Mouse (Mus musculus) liver, adult (tissue): ENCODE results near the gene Mum1.
A peak's percentile ranks its signal among the peaks of the same experiment; 100 is the strongest.

ENCODE experiments used
- GATA4 ChIP-seq: IDR thresholded peaks from 2 replicates; pipeline ENCODE4 v1.6.1; 2014; ENCODE audit warnings: mild to moderate bottlenecking, low read length; ENCODE audit not compliant: insufficient replicate concordance

Mum1 gene

DNA sequence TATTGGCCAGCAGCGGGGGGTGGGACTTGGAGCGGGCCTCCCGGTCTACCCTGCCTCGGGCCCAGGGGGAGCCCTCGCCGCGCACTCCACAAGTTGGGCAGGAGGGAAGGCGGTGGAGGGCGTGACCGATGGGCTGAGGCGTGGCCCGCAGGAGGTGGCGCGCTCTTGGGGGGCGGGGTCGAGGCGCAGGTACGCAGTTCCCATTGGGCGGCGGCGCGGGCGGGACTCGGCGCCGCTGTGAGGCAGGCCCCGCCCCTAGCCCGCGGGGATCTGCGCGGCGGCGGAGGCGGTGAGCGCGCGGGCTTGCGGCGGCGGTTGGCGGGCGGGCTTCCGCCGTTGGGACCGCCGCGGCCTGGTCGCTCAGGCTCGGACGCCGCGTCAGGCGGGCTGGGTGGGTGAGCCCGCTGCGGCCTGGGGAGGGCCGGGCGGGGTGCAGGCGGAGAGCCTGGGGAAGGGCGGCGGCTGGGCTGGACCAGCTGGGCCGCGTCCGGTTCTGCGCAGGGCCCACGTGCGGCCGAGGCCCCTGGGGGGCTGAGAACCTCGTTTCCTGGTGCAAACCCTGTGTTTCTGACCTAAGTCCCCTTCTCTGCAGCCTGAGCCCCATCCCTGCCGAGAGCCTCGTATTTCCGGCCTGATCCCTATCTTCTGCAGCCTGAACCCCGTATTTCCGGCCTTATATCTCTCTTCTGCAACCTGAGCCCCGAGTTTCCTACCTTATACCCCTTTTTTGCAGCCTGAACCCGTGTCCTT lies at the start of gene Mum1:
Gene Mum1, plus strand, starts transcription at position 19 of the 750 bp plus-strand sequence.
- TF ChIP-seq GATA4: peak; percentile 33; the same call in 1 of the 2 replicates

DNA sequence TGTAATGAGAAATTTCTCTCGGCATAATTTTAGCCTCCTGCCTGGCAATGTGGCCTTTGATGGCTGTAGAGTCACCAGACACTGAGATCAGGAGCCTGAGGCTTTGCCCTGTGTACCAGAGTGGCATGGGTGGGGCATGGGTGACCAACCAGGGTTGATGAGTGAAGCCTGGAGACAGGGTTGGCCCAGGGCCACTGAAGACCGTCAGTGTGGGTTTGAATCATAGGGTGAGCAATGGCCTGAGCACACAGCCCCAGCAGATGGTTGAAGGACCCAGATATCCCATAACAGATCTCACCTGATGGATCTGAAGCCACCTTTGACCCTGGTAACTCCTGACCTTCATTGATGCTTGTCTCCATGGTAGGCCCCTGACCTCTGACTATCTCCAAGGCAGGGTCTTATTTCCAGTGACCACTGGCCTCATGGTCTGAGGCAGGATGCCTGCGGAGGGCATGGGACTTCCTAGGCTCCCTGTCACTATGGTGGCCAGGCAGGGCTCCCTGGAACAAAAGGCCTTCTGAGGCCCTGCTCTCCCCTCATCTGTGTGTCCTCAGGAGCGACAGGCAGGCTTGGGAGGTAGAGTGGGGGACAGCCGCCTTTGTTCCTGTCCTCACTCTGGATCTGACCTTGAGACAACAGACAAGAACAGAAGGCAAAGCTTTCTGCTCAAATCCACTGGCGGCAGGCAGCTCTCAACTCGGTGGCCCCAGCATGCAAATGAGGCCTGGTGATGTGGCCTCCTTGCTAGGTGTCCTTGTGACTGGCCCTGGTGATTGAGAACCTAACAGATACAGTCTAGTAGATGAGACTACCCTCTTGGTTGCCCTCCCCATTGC lies 48.6 kb upstream of the Mum1 start:
- TF ChIP-seq GATA4: no peak

DNA sequence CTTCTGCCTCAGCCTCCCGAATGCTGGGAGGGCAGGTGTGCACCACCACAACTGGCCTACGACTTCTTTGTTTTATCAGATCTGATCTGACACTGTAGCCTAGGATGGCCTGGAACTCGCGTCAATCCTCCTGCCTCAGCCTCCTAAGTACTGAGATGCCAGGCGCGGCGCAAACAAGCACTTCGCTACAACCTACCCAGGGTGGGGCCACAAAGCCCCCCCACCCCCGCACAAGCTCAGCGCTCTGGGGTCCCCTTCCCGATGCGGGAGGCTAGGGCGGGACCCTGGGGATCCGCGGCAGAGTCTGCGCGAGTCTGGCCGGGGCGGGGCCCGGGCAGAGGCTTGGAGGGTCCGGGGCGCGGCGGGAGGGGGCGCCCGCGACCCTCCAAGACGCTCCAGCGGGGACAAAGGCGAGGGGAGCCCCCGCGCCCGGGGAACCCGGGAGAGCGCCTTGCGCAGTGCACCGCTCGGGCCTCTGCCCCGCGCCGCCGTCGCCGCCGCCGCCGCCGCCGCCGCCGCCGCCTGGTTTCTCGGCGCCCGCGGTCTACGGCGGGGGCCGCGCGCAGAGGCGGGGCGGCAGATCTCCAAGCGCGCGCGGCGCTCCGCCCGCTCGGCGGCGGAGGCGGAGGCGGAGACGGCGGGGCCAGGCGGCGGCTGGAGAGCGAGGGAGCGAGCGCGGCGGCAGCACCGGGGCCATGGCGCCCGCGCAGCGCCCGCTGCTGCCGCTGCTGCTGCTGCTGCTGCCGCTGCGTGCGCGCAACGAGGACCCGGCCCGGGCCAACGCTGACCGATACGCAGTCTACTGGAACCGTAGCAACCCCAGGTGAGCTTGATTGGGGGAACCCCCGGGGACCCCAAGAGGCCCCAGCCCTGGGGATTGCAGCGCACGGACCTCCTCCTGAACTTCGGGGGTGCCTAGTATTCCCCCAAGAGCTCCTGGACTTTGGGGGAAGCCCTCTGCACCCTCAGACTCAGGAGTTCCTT lies 46.9 kb upstream of the Mum1 start, which contains the start of gene Efna2:
Gene Efna2, plus strand, starts transcription at position 415 of the 984 bp plus-strand sequence.
- TF ChIP-seq GATA4: no peak

DNA sequence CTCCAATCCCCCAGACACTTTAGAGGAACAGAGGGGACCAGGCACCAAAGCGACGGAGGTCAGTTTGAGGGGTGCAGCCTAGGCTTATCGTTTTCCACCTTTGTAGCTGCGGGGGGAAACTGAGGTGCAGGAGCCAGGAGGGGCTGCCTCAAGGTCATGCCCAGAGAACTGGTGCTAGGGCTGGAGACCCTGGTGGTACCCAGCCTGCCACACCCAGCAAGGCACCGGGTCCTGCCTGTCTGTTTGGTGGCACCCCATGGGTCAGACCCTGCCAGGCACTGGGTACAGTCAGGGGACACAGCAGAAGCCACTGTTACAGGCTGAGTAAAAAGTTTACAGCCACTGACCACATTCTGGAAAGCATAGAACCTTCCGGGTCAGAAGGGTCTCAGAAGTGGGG lies 45.9 kb upstream of the Mum1 start:
- TF ChIP-seq GATA4: no peak

DNA sequence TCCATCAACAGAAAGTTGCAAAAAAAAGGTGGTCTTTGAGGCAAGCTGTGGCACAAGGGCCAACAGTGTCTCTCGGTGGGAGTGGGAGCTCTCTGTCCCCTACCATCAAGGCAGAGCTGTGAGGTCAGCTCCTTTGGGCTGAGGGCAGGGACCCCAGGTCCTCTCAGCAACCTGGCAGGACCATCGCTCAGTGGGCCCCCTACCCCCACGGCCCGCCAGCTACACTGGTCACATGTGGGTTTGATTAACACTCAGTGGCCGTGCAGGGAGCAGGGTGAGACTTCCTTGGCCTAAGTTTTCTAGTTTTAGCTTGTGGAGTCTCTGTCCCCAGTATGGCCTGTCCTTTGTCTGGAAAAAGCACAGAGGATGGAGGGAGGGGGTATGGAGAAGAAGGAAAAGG lies 45.4 kb upstream of the Mum1 start:
- TF ChIP-seq GATA4: no peak

DNA sequence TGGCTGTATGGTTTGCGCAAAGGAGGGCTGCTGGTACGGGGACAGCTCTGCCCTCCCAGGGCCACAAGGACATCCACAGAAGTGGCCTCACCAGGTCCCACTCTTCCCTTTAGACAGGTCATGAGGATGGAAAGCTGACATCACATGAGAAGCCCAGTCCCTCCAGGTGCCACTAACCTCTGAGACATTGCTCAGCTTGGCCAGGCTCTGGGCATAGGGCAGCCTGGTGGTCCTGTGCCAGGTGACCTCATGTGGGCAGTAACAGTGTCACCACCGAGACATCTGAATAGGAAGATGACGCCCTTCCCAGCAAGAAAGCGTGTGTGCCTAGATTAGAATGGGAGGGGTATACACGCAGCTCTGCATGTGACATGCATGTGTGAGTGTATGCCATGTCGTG lies 43.7 kb upstream of the Mum1 start:
- TF ChIP-seq GATA4: no peak

DNA sequence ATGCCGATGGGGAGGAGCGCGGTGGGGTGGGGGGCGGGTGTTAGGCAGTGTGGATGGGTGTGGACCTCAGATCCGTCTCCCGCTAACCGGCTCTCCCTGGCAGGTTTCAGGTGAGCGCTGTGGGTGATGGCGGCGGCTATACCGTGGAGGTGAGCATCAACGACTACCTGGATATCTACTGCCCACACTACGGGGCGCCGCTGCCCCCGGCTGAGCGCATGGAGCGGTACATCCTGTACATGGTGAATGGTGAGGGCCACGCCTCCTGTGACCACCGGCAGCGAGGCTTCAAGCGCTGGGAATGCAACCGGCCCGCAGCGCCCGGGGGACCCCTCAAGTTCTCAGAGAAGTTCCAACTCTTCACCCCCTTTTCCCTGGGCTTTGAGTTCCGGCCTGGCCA lies 39.6 kb upstream of the Mum1 start:
- TF ChIP-seq GATA4: no peak

DNA sequence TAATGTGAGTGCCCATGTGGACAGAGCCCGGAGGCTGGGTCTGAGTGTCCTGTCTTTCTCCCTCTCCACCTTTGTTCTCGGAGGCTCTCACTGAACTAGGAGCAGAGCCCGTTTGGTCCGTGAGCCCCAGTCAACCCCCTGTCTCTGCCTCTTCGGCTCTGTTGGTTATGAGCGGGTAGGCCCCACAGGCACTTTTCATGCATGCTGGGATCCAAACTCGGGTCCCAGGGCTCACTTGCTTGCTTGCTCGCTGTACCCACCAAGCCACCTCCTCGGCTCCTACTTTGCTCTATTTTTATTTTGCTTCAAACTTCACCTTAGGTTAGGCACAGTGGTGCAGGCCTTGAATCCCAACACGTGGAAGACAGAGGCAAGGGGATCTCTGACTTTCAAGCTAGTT lies 38.5 kb upstream of the Mum1 start:
- TF ChIP-seq GATA4: no peak

DNA sequence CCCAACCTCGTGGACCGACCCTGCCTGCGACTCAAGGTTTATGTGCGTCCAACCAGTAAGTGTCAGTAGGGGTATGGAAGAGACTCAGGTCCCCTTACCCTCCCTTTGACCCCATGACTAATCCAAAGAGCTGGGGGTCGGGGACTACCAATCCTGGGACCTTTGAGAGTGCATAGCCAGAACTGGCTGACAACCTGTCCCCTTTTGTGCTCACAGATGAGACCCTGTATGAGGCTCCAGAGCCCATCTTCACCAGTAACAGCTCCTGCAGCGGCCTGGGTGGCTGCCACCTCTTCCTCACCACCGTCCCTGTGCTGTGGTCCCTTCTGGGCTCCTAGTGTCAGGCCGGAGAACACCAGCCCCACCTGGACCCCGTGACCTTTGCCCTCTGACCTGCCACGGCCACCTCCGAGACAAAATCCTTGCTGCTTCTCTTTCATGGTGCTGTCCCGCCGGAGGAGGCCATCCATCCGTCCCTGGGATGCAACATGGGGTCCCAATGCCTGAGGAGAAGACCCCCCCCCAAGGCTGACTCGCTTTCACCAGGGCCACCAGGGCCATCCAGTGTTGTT lies 37.7 kb upstream of the Mum1 start:
- TF ChIP-seq GATA4: no peak

DNA sequence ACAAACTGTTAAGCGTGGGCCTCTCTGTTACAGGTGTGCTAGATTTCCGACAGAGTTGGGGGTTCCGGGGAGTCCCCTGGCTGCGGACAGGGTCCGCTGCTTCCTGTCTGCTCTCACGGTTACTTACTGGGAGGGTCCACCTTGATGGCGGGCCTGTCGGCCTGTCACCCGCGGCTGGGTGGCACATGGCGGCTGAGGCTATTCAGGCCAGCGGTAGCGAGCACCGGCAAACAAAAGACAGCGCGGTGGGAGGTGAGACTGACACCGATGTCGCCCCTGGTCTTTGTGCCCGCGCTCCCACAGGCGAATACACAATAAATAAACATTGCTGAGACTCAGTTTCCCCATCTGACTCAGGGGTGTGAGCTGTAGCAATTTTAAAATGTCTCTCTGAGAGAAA lies 36.2 kb upstream of the Mum1 start:
- TF ChIP-seq GATA4: no peak

DNA sequence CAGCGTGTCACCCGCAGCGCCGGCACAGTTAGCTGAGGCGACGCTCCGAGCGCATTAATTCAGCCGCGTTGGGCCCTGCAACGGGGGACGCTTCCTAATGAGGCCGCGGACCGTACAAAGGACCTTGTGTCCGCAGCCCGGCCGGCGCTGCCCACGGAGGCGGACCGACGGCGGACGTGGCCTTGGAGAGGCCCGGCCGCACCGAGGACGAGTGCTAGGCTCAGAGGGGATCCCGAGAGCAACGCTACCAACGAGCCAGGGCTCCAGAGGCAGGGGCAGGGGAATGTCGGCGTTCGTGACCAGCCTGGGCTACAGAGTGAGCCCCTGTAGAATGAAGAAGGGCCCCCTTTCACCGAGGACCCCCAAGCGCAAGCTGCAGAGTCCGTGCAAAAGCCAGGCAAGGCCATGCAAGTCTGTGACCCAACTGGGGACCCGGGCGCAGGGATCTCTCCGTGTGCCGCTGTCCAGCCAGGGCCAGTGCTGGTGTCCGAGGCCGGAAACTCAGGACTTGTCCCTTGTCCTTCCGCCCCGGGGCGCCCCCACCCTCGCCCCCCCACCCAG lies 35.7 kb upstream of the Mum1 start:
- TF ChIP-seq GATA4: no peak

DNA sequence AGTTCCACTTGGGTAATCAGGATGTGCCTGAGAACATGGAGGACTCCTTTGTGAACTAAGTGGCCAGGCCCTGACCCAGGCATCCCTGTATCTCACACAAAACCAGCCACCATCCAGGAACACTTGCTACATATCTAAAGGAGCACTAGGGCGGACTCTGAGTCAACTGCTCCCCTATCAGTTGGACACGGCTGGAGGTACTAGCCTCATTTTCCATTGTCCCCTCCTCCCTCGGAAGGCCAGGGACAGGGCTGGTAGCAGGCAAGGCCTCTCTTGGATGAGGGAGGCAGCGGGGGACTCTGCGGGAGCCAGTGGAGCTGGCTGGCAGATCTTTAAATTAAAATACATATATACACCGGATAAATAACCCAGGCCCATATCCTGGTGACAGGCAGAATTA lies 32.3 kb upstream of the Mum1 start:
- no peak for TF ChIP-seq GATA4

DNA sequence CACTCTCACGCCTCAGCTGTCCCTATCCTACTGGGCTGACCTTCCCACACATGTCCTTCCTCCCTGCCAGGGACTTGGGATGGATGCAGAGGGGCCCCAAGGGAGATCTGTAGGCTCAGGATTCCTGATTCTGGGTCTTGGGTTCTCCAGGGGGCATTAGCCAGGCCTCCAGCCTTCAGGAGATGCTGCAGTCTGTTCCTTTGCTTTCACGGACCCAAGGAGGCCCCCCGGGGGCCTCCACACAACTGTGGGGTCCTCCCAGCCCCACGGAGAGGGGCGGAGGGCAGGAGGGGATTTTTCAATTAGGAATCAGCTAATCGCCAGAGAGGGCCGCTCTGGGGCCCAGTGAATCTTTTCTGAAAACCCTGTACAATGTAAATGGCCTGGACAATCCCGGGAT lies 31.8 kb upstream of the Mum1 start:
- no peak for TF ChIP-seq GATA4

DNA sequence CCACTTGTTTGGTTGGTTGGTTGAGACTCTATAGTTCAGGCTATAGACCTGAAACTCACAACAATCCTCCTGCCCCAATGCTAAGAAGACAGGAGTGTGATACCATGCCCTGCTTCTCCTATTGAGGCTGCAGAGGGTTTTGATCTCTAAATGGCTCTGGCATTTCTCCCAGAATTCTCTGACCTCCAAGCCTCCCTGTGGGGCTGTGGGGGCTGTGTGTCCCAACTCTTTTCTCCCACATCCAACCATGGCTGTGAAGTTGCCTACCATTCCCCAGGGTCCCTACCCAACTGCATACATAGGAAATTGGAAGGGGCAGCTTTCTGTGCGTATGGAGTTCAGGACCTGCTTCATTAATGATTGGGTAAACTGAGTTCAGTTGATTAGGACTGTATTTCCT lies 30.1 kb upstream of the Mum1 start:
- TF ChIP-seq GATA4: no peak
